Mouse (Mus musculus) adrenal gland, postnatal 36 days (tissue): Measurements from ENCODE around the gene Gimap9. TPM values are rescaled to one million over a fixed set of nuclear protein-coding genes. Genes with fewer than 3 reads are reported as not detected.
"Not testable (repeated sequence)": the region's sequence is repeated elsewhere in the genome, so short reads cannot be mapped to it uniquely, and the experiment has no call there.

Source experiments
- DNase-seq, 2 experiments: peaks; one replicate each; pipeline ENCODE4 v3.0.0; 2021; ENCODE audit warnings: mixed read lengths in 1 of 2
- total RNA-seq, 2 experiments: library from RNA; stranded (reverse); gene quantifications; 2 replicates each; pipeline ENCODE4 v1.2.3; 2021

The Gimap9 gene
- total RNA-seq, 2 experiments from 2014 or later: 4.4 to 7.1 TPM

DNA sequence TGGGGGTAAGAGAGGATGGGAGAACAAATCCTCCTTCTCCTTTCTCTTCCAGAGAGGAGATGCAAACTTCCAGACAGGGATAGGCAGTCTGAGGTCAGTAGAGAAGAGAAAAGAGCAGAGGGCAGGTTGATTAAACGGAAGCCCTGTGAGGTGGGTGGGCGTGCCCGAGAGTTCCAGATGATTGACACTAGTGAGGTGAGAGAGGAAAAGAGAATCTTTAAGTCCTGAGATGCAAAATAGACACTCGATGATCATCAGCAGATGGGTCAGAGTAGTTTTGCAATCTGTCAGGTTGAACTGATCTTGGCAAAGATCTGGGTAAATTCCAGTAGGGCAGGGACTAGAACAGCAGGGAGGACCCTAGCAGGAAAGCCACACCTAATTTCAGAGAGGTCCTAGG is 11.2 kb upstream of the Gimap9 start:
- no peak for DNase-seq

DNA sequence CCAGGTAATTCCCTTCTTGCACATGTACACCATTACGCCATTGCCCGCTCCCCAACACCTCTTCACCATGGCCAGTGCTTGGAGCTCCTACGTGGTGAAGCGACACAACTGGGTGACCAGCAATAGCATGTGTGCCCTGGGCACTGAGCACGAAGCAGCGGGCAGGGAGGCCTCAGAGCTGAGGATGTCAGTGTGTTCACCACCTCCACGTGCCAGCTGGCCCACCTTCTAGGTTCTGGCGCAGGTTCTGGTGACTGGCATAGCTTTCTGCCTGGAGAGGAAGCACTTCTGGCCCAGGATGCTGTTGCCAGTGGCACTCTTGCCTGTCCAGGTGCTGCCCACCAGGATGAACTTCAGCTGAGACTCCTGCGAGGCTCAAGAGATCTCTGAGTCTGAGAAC is 10.5 kb upstream of the Gimap9 start:
- DNase-seq: no peak

DNA sequence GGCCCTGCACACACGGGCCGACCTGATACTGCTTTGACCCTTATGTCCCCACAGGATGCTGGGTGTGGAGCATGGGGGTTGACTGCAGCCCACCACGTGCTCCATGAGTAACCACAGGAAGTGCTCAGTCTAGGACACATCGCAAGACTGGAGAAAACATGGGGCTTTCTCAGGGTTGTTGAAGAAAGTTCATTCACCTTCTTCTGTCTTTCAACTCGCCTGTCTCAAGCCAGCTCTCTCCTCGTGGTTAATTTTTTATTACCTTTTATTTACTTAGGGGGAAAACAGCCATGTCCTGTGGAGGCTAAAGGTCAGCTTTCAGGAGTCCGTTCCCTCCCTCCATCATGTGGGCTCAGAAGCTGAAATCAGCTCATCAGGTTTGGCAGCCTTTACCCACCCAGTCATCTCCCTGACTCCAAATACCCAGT is 9.8 kb upstream of the Gimap9 start:
- no peak for DNase-seq

DNA sequence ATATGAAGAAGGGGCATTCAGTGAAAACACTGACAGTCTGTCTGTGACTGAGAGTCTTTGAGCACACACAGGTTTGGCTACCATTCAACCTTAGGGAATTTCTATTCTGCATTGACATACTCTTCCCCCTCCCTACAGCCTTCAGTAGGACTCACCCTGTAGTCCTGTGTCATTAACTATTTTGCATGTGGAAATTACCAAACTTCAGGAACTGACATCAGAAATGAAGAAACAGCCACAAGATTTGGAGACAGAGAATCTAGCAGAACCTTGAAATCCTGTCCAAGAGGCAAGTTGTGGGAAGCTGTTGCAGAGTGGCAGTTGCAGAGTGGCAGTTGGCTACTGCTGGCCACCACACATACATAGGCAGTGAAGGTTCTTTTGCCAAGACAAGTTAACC is 7.9 kb upstream of the Gimap9 start:
- no peak for DNase-seq

DNA sequence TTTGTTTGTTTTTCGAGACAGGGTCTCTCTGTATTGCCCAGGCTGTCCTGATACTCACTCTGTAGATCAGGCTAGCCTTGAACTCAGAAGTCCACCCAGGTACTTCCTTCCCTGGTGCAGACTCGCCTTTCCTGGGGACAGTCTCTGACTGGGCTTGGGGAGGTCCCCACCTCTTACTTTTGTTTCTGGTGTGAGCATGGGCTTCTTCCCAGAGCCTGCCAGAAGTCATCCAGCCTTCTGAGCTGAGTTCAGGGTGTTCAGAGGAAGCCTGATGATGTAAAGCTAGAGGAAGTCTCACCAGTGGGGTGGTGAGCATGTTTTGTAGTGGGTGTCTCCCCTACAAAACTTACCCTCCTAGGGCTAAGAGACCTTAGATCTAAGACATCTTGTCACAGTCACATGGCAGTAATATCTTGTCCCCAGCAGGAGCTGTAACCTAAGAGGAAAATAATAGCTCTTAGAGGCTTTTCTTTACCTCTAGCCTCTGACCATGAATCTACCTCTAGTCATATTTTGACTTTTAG is 6.4 kb upstream of the Gimap9 start:
- no peak for DNase-seq

DNA sequence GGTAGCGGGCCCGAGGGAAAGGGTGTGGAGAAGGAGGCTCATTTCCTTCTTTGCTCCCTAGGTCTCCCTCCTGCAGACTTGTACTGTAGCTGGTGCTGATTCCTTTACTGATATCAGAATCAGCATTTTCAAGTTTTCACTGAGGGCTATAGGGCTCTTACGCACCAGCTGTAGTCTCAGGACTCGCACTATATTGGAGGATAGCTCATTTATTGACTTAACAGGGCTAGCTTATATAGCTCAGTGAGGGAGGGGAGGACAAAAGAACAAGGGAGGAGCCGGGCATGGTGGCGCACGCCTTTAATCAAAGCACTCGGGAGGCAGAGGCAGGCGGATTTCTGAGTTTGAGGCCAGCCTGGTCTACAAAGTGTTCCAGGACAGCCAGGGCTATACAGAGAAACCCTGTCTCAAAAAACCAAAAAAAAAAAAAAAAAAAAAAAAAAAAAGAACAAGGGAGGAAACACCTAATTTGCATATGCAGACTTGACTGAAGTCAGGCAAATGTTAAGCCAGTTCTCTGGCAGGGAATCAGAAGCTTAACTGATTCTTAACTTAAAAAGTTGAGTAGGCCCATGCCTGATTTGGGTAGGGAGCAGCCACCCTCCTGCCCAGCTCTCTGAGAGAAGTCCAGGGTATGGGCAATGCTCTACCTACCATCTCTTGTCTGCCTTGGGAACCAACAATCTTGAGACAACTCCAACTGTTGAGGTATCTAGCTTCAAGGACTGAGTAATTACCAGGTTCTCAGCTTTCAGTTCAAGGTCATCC is 1.5 kb upstream of the Gimap9 start:
- no peak for DNase-seq

DNA sequence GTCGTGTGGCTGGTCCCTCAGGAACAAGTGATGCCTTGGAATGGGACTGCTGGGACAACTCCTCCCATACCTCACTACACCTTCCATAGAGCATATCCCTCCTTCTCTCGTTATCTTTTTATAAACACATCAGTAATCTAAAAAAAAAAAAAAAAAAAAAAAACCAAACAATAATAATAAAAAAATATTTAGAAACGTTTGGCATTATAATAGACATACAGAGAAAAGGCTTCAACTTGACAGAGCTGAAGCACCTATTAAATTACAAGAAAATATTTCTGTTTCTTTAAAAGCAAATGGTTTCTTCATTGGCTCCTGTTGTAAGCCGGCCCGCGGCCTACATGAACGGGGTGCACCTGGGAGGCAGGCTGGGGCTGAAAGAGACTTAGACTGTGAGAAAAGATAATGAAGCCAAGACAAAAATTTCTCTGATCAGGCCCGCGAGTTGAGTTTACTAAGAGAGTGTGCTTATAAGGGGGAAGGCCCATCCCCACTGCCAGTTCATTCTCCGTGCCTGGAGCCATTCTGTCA is 464 bp upstream of the Gimap9 start:
- DNase-seq: no peak

DNA sequence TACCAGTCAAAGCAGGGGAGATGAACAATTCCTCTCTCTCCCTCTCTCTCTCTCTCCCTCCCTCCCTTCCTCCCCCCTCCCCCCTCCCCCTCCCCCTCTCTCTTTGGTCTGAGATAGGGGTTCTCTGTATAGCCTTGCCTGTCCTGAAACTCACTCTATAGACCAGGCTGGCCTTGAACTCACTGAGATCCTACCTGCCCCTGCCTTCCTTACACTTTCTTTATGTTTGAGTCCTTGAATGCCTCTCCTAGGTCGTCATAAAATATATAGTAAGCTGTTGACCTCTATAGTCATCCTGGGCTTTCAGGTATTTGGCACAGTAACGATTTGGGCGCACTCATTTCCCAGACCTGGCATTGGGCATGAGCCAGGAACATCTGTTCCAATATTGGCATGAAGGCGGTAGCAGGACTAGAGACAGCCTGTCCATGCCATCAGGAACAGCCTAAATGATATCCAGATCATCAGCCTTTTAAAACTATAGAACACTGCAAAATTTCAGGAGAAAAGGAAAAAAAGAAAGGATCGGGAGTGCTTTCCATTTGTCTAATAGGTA is 1.0 kb downstream of the Gimap9 start:
- no peak for DNase-seq

DNA sequence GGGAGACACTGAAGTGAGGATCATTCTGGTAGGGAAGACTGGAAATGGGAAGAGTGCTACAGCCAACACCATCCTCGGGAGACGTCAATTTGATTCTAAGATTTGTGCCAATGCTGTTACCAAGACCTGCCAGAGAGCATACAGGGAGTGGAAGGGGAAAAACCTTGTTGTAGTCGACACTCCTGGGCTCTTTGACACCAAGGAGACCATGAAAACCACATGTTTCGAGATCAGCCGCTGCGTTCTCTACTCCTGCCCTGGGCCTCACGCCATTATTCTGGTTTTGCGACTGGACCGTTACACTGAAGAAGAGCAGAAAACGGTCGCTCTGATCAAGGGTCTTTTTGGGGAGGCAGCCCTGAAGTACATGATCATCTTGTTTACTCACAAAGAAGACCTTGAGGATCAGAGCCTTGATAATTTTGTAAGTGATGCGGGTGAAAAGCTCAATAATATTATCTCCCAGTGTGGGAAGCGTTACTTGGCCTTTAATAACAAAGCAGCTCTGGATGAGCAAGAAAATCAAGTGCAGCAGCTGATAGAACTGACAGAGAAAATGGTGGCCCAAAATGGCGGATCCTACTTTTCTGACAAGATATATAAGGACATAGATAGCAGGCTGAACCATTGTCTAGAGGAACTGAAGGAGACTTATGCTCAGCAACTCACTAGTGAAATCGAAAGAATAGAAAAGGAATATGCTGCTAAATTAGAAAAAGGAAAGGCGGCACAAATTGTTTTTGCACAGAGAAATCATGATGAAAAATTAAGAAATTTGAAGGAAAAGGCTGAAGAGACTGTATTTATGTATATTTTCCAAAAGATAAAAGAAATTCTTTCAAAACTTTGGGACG is 1.8 kb downstream of the Gimap9 start:
- DNase-seq: no peak

DNA sequence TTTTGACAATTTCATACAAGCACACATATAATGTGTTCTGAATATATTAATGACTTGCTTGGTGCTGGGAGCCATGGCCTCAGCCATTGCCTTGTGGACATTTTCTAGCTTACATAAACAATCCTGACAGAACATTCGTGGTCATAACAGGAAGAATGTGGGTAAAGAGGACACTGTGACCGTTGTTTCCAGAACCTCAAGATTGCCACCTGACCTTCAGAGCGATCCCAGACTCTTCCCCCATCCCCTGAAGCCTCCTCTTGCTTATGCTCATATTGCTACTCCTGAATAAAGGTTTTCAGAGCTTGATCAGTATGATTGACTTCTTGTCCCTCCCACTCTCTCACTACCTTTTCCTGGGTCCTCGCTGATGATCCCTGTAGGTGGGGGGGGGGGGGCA is 2.5 kb downstream of the Gimap9 start:
- DNase-seq: no peak

DNA sequence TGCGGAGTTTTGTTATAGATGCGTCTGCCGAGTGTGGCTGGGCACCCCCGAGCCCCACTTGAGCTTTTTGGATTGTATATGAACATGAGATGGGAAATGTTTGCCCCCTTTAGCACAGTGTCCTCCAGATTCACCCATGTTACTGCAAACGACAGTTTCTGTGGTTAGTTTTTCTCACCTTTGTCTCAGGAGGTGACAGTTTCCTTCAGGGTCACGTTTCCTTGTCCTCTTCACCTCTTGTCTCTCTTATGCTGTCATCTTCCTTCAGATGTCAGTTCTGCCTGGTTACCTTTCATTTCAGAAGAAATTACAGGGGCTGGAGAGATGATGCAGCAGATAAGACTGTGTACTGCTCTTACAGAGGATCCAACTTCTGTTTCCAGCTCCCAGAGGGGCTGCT is 3.8 kb downstream of the Gimap9 start:
- no peak for DNase-seq

DNA sequence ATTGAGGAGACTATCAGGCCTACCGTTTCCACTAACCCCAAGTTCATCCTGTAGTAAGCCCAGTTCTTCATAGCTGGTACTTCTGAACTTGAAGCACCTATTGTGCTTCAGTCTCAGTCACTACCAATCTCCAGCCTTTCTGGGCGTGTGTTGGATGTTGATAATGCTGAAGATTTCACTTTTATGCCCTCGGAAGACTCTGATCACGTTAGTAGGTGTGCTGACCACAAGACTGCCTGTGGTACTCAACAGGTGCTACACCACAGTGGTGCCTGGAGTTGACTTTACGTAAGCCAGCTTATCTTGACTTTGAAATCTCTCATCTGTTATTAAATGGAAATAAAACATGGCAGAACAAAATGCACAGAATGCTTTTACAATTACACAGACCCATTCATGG is 4.5 kb downstream of the Gimap9 start:
- no peak for DNase-seq

DNA sequence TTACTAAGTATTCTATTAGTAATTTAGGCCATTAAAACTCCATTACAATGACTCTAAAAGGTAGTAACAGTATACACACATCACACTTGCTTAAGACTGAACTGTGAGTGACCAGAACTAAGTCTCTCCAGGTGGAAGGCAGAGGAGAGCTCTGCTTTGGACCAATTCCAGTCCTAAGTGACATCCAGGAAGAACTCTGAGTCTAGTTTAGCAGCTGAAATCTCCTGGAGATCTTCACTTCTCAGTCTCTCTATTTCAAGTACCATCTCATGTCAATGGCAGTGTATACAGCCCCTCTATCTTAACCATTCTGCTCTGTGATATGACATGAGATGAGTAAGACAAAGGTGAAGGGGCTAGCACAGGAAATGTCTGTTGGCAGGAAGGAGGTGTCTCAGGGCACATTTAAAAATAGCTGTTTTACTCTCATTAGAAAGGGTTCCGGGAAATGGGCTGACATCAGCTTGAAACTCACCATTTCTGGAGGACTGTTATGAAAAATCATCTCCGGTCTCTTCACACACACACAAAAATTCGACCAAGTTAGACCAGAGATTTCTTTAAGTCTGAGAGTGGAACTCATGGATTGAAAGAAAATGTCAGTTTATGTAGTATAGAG is 5.7 kb downstream of the Gimap9 start:
- DNase-seq: no peak

DNA sequence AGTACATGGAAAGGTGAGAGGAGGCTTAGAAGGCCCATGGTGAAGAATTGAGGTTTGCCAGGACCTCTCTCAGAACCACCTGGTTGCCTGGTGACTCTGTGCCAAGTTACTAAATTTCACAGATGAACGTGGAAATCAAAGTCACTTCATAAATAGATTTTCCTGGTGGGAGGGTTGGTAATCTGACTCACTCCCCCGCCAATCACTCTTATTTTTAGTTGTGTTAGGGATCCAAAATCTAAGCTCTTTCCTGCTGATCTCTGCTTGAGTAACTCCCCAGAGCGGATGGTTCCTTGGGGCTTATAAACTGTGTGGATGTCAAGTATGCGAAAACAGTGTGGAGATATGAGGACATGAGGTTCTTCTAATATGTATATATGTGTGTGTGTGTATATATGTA is 6.3 kb downstream of the Gimap9 start:
- DNase-seq: no peak

DNA sequence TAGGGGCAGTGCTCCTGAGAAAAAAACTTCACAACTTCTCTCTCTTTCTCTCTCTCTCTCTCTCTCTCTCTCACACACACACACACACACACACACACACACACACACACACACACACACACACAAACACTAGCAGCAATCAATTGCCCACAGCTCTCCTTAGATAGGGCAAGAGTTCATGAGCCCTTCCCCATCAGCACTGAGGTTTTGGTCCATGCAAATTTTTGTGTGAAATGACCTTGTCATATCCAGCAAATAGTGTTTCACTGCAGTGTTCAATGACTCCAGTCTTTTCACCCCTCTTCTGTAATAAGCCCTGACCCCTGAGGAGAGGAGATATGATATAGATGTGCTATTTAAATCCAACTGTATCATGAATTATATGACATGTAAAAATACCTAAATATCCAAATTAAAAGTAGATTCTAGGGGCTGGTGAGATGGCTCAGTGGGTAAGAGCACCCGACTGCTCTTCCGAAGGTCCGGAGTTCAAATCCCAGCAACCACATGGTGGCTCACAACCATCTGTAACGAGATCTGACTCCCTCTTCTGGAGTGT is 7.4 kb downstream of the Gimap9 start:
- not testable (repeated sequence) for DNase-seq

DNA sequence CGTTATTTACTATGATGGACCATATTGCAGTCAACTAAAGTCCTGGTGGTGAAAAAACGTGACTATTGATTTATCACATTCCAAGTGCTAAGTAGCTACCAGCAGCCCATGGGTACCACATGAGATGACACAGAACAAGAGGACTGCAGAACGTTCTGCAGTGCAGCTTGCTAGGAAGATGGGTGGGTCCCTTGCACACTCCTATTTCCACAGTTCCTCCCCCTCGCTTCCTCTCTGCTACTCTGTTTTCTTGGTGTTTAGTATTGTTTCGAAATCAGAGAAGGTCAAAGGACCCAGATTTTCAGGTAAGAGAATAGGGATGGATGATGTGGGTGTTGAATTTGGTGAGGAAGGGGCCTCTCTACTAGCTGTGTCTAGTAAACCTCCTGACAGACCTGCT is 8.4 kb downstream of the Gimap9 start, which contains the start of gene Gimap4:
Gimap4 (plus strand) TSS at position 231 of the 400 bp plus-strand sequence.
- DNase-seq: no peak

DNA sequence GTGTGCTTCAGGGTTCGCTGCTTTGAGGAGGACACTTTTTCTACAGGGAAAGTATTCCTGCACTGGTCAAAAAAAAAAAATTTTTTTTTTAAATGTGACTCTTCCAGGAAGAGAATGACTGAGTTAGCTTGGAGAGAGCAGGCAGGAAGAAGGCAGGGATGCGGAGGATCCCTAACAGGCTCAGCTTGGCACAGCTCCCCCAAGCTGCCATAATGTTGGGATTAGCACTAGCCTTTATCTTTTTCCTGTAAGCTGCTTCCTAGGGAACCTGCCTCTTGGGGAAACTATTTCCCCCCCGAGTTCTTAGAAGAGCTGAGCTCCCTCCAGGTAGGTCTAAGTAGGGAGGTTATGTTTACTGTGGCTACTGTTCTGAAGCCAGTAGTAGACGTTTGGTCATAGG is 8.9 kb downstream of the Gimap9 start:
- no peak for DNase-seq

DNA sequence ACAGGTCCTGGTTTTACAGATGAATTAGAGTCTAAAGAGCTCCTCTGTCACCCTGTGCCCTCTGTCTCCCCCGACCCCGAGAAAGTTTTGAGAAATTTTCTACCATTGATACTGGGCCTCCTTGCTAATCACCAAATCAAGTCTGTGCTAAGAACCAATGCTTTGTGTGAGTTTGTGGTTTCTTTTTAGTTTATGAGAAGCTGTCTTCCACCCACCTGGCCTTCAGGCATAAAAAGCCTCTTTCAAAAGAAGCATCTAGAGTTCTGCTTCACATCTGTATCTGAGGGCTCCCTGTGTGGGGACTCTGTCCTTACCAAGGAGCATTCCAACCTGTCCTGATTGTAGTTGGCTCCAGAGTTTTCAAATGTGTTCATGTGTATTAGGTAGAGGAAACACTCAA is 9.3 kb downstream of the Gimap9 start:
- DNase-seq: no peak

DNA sequence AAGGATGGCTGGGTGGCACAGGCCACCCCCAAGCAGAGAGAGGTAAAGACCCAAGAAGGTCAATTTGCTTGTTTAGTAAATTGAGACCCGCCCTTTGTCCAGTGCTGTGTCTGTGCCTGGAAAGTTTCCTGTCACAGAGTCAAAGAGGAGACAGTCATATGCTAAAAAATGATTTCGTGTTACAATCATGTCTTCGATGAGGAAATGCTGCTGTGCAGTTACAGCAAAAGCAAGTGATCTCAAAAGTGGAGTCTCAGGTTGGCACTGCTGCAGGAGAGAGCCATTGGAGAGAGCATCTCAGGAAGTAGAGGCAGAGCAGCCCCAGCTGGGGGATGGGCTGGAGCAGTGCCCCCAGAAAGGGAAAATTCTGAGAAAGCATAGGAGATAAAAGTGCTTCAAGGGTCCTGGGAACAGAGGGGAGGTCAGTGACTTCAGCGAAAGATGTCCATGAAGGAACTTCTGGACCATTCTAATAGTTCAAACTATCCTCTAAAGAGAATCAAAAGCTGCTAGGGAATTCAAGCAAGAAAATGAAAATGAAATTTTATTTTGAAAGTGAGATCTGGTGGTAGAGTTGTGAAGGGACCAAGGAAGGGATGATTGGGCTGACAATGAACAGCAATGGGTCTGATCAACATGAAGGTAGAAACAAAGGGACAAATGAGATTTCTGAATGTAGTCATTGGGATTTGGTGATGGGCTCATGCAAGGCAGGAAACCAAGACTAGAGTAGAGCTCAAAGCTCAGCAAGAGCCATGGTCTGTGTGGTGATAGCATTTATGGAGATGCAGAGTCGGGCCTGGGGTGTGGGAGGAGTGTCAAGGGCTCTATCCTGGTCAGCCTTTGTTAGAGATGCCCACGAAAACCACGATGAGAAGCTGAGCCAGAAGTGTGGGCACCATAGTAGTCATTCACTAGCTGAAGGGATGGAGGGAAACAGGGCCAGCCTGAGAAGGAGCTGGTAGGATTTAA is 10.1 kb downstream of the Gimap9 start:
- no peak for DNase-seq

DNA sequence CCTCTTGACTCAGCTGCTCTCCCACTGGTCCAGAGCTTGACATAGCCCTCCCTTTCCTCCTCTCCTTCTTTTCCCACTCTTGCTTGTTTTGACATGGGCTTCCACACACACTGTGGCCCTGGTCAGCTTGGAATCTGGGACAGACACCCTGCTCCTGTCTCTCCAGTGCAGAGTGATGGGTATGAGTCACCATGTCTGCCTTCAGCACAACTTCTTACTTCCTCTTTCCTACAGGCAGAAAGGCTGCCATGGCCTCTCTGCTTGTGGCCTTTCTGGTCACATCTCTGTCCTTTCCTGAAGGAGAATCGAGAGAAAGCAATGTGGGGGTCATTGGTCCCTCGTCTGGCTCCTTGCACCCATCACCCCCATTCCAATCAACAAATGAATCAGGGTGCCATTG is 11.1 kb downstream of the Gimap9 start:
- no peak for DNase-seq

DNA sequence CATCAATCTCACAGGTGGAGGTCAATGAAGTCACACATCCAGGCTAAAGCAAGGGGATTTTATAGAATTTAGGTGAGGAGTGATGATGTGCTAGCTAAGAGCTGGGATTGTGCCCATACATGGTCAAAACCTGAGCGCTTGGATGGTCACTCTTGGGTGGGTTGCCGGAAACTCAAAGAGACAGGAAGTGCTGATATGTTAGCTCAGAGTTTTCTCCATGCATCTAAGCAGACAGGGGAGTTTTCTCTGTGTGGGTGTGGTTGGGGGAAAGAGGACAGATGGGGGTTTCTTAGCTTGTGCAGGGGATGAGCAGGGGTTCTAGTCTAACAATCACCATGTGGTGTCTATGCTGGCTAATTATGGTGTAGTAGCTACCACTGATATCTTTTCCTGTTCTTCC is 13.4 kb downstream of the Gimap9 start:
- no peak for DNase-seq
